Mouse (Mus musculus): ENCODE measurements around the gene Bend3.

DNA sequence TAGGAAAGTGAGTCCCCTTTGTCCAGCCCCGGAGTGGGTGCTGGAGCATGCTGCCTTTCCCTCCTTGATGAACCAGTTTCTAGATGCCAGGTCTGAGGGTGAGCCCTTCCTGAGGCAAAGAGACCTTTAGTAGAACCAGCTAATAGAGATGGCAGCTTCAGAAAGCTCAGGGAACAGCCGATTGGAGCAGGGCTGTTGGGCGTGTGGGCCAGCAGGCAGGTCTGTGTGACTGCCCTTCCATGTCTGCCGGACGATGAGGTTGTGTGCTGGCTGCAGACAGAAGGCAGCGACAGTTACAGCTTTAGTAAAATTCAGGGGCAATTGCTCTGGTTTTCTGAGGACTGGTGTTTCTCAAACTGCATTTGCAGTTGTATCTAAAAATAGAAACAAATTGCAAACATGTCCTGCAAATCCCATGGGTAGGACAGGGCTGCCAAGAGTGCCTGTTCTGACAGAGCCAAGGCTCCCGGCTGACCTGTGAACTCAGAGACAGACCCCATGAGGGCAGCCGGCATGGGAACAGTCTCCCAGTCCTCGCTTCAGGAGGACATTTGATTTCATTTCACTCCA lies 4.9 kb downstream of the Bend3 start:
- TF ChIP-seq CTCF (IDR thresholded peaks at IDR 0.05; ENCODE audit: extremely low read depth, insufficient read length, insufficient replicate concordance, low read depth, low read length) (no peak), POLR2A (IDR thresholded peaks at IDR 0.05; ENCODE audit: low read depth, low read length) (no peak)
